Mouse (Mus musculus): ENCODE results near the gene Prkra. TPM values are rescaled to one million over a fixed set of nuclear protein-coding genes. Genes with fewer than 3 reads are reported as not detected.

Prkra gene
- polyA plus RNA-seq, 1 experiment from 2014 or later: 102 TPM

- H3K4me1 ChIP-seq (ENCODE audit: control insufficient read depth, insufficient read depth, low read length): no peaks in the 10 kb centered on the region
- no peak overlapping the region for H3K27ac ChIP-seq (replicated peaks; ENCODE audit: low read depth, low read length)
- no peaks in the 10 kb centered on the region for H3K9me3 ChIP-seq (replicated peaks; ENCODE audit: control insufficient read depth, low read length)
- 63% methylated on average over 13 of the region's 13 CpGs for WGBS
- peak overlapping the region; percentile 52 for H3K4me2 ChIP-seq (ENCODE audit: low read depth, low read length)
- DNase-seq (ENCODE audit: low spot score) (no peak), ATAC-seq (replicated peaks; ENCODE audit: insufficient number of reproducible peaks, low FRiP score, low TSS enrichment, low read depth) (no peak)
- no peaks in the 10 kb centered on the region for H3K27me3 ChIP-seq (ENCODE audit: control insufficient read depth, insufficient read depth, low read length)
- no peaks in the 10 kb centered on the region for H3K36me3 ChIP-seq (replicated peaks; ENCODE audit: control insufficient read depth, insufficient read depth, low read depth, low read length)
- peak overlapping the region; percentile 92 for H3K4me3 ChIP-seq (ENCODE audit: low read depth, low read length)
- peak overlapping the region; percentile 92 for H3K9ac ChIP-seq (replicated peaks; ENCODE audit: low read length)
Observed at GRCm38 (mm10) chr2:76676401-76677226, 28.8 kb upstream of the Prkra start.

GRCm38 (mm10) chr2:76675949-76676348 lies 28.1 kb upstream of the Prkra start:
- Histone ChIP-seq H3K27me3 (ENCODE audit: control insufficient read depth, insufficient read depth, low read length) (no peaks in the 10 kb centered on the region), H3K36me3 (replicated peaks; ENCODE audit: control insufficient read depth, insufficient read depth, low read depth, low read length) (no peaks in the 10 kb centered on the region), H3K4me2 (ENCODE audit: low read depth, low read length) (peak overlapping the region; percentile 52), H3K9me3 (replicated peaks; ENCODE audit: control insufficient read depth, low read length) (no peaks in the 10 kb centered on the region), H3K27ac (replicated peaks; ENCODE audit: low read depth, low read length) (no peak overlapping the region), H3K4me3 (ENCODE audit: low read depth, low read length) (peak overlapping the region; percentile 92), H3K4me1 (ENCODE audit: control insufficient read depth, insufficient read depth, low read length) (no peaks in the 10 kb centered on the region), H3K9ac (replicated peaks; ENCODE audit: low read length) (peak overlapping the region; percentile 92)
- 7% methylated on average over 4 of the region's 4 CpGs for WGBS
- DNase-seq (ENCODE audit: low spot score) (no peak), ATAC-seq (replicated peaks; ENCODE audit: insufficient number of reproducible peaks, low FRiP score, low TSS enrichment, low read depth) (no peak)

- no peaks in the 10 kb centered on the region for H3K4me1 ChIP-seq (ENCODE audit: control insufficient read depth, insufficient read depth, low read length)
- under 1% methylated on average over 19 of the region's 44 CpGs for WGBS
- H3K4me2 ChIP-seq (ENCODE audit: low read depth, low read length): peak overlapping the region; percentile 52
- peak overlapping the region; percentile 70 for H3K27ac ChIP-seq (replicated peaks; ENCODE audit: low read depth, low read length)
- peak overlapping the region; percentile 92 for H3K9ac ChIP-seq (replicated peaks; ENCODE audit: low read length)
- ATAC-seq (replicated peaks; ENCODE audit: insufficient number of reproducible peaks, low FRiP score, low TSS enrichment, low read depth) (peak; percentile 32), DNase-seq (ENCODE audit: low spot score) (peak; percentile 54)
- no peaks in the 10 kb centered on the region for H3K27me3 ChIP-seq (ENCODE audit: control insufficient read depth, insufficient read depth, low read length)
- H3K4me3 ChIP-seq (ENCODE audit: low read depth, low read length): peak overlapping the region; percentile 92
- no peaks in the 10 kb centered on the region for H3K36me3 ChIP-seq (replicated peaks; ENCODE audit: control insufficient read depth, insufficient read depth, low read depth, low read length)
- H3K9me3 ChIP-seq (replicated peaks; ENCODE audit: control insufficient read depth, low read length): no peaks in the 10 kb centered on the region
Observed at GRCm38 (mm10) chr2:76675451-76675850, 27.6 kb upstream of the Prkra start.

- peak; percentile 88 for DNase-seq (ENCODE audit: low spot score)
- WGBS: 5% methylated on average over 44 of the region's 52 CpGs
- peak within 1 kb of the TSS; percentile 70 for H3K27ac ChIP-seq (replicated peaks; ENCODE audit: low read depth, low read length)
- H3K36me3 ChIP-seq (replicated peaks; ENCODE audit: control insufficient read depth, insufficient read depth, low read depth, low read length): no peaks in the 10 kb centered on the region
- peak within 1 kb of the TSS; percentile 92 for H3K4me3 ChIP-seq (ENCODE audit: low read depth, low read length)
- no peaks in the 10 kb centered on the region for H3K4me1 ChIP-seq (ENCODE audit: control insufficient read depth, insufficient read depth, low read length)
- H3K9ac ChIP-seq (replicated peaks; ENCODE audit: low read length): peak within 1 kb of the TSS; percentile 92
- no peaks in the 10 kb centered on the region for H3K9me3 ChIP-seq (replicated peaks; ENCODE audit: control insufficient read depth, low read length)
- peak; percentile 76 for ATAC-seq (replicated peaks; ENCODE audit: insufficient number of reproducible peaks, low FRiP score, low TSS enrichment, low read depth)
- peak within 1 kb of the TSS; percentile 52 for H3K4me2 ChIP-seq (ENCODE audit: low read depth, low read length)
- H3K27me3 ChIP-seq (ENCODE audit: control insufficient read depth, insufficient read depth, low read length): no peaks in the 10 kb centered on the region
Observed at GRCm38 (mm10) chr2:76674725-76675427, 27.1 kb upstream of the Prkra start, which contains the start of gene Plekha3. Gene Plekha3, plus strand, starts transcription at chr2:76675281.

- WGBS: 35% methylated on average over 7 of the region's 7 CpGs
- peak overlapping the region; percentile 40; the same call in 1 of the 2 replicates for H3K4me3 ChIP-seq (ENCODE audit: low read depth, low read length)
- H3K27me3 ChIP-seq (ENCODE audit: control insufficient read depth, insufficient read depth, low read length): no peaks in the 10 kb centered on the region
- DNase-seq (ENCODE audit: low spot score): peak; percentile 59
- H3K9ac ChIP-seq (replicated peaks; ENCODE audit: low read length): no peak overlapping the region
- H3K27ac ChIP-seq (replicated peaks; ENCODE audit: low read depth, low read length): no peak overlapping the region
- no peaks in the 10 kb centered on the region for H3K36me3 ChIP-seq (replicated peaks; ENCODE audit: control insufficient read depth, insufficient read depth, low read depth, low read length)
- H3K9me3 ChIP-seq (replicated peaks; ENCODE audit: control insufficient read depth, low read length): no peaks in the 10 kb centered on the region
- H3K4me1 ChIP-seq (ENCODE audit: control insufficient read depth, insufficient read depth, low read length): no peaks in the 10 kb centered on the region
- H3K4me2 ChIP-seq (ENCODE audit: low read depth, low read length): peak overlapping the region; percentile 47; the same call in 1 of the 2 replicates
- ATAC-seq (replicated peaks; ENCODE audit: insufficient number of reproducible peaks, low FRiP score, low TSS enrichment, low read depth): no peak
Observed at GRCm38 (mm10) chr2:76673472-76674081, 25.8 kb upstream of the Prkra start.

GRCm38 (mm10) chr2:76672966-76673392 lies 25.2 kb upstream of the Prkra start, which contains the start of gene Fkbp7:
Gene Fkbp7, minus strand, starts transcription at chr2:76673116.
- Histone ChIP-seq H3K4me2 (ENCODE audit: low read depth, low read length) (peak within 1 kb of the TSS; percentile 47), H3K9me3 (replicated peaks; ENCODE audit: control insufficient read depth, low read length) (no peaks in the 10 kb centered on the region), H3K36me3 (replicated peaks; ENCODE audit: control insufficient read depth, insufficient read depth, low read depth, low read length) (no peaks in the 10 kb centered on the region), H3K9ac (replicated peaks; ENCODE audit: low read length) (peak within 1 kb of the TSS; percentile 60), H3K4me3 (ENCODE audit: low read depth, low read length) (peak within 1 kb of the TSS; percentile 40), H3K4me1 (ENCODE audit: control insufficient read depth, insufficient read depth, low read length) (no peaks in the 10 kb centered on the region), H3K27ac (replicated peaks; ENCODE audit: low read depth, low read length) (0 out of 2 replicates have a peak within 1 kb of the TSS, but pooled peaks have one; percentile 10), H3K27me3 (ENCODE audit: control insufficient read depth, insufficient read depth, low read length) (no peaks in the 10 kb centered on the region)
- DNase-seq (ENCODE audit: low spot score) (peak; percentile 95), ATAC-seq (replicated peaks; ENCODE audit: insufficient number of reproducible peaks, low FRiP score, low TSS enrichment, low read depth) (peak; percentile 87)
- WGBS: under 1% methylated on average over 17 of the region's 17 CpGs

- ATAC-seq (replicated peaks; ENCODE audit: insufficient number of reproducible peaks, low FRiP score, low TSS enrichment, low read depth) (no peak), DNase-seq (ENCODE audit: low spot score) (peak; percentile 11)
- Histone ChIP-seq H3K36me3 (replicated peaks; ENCODE audit: control insufficient read depth, insufficient read depth, low read depth, low read length) (no peaks in the 10 kb centered on the region), H3K9me3 (replicated peaks; ENCODE audit: control insufficient read depth, low read length) (no peaks in the 10 kb centered on the region), H3K4me1 (ENCODE audit: control insufficient read depth, insufficient read depth, low read length) (no peaks in the 10 kb centered on the region), H3K4me2 (ENCODE audit: low read depth, low read length) (peak overlapping the region; percentile 47), H3K9ac (replicated peaks; ENCODE audit: low read length) (peak overlapping the region; percentile 60), H3K27ac (replicated peaks; ENCODE audit: low read depth, low read length) (0 out of 2 replicates have a peak overlapping the region, but pooled peaks have one; percentile 10), H3K27me3 (ENCODE audit: control insufficient read depth, insufficient read depth, low read length) (no peaks in the 10 kb centered on the region), H3K4me3 (ENCODE audit: low read depth, low read length) (peak overlapping the region; percentile 40)
- 41% methylated on average over 9 of the region's 9 CpGs for WGBS
Observed at GRCm38 (mm10) chr2:76672134-76672745, 24.4 kb upstream of the Prkra start.

All from embryonic facial prominence, embryonic 11.5 days (tissue).